Mouse (Mus musculus) gonadal fat pad, adult 2 months (tissue): ENCODE results near the gene Gm20388. TPM values are rescaled to one million over a fixed set of nuclear protein-coding genes. Genes with fewer than 3 reads are reported as not detected.

Source experiments
- DNase-seq: peaks from one replicate; pipeline ENCODE4 v3.0.0-alpha.2; 2012; ENCODE audit warnings: low read depth
- polyA plus RNA-seq: library from polyadenylated mRNA; depleted of rRNA; stranded (reverse); fragments of >200 nt; gene quantifications from 2 replicates; pipeline ENCODE4 v1.2.3, GENCODE M21; 2012

The Gm20388 gene
- polyA plus RNA-seq, 1 experiment = 119 TPM

DNA sequence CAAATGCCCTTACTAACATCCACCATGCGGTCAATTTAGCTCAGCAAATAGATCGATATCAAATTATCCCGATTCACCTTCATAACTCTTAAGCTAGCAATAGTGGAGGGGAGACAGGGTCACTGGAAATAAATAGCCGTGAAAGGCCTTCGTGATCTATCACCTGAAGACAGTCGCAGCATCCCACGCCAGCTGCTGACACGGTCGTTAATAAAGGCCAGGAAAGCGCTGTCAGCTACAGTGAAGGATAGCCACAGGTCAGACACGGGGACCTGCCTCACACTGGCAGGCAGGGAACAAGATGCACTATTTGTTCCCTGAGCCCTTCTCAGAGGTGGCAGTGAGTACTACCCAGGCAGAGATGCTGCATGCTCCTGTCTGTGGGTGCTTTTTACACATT lies 2909.1 kb downstream of the Gm20388 start:
- no peak for DNase-seq

- no peak for DNase-seq
These were observed 2913.9 kb downstream of the Gm20388 start for GRCm38 (mm10) chr8:122824571-122824970.

DNA sequence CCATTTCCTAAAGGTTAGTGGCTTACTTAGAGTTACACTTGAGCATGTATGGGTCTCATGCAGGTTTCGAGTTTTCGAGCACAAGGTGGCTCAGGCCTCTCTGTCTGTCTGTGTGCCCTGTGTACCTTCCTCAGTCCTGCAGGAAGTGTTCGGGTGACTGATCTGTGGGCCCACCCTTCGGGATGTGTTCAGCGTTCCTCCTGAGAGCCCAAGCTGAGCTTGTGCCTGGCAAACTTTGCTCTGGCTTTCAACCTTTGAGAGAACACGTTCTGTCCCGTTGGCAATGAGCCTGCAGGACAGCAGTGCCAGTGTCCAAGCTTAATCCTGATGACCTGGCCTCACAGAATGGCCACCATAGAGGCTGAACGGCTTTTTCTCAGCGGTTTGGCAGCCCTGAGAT lies 2914.3 kb downstream of the Gm20388 start:
- no peak for DNase-seq

- DNase-seq = no peak
These were observed 2914.8 kb downstream of the Gm20388 start for GRCm38 (mm10) chr8:122825408-122825807.

GRCm38 (mm10) chr8:122829396-122829795 lies 2918.8 kb downstream of the Gm20388 start:
- no peak for DNase-seq

DNA sequence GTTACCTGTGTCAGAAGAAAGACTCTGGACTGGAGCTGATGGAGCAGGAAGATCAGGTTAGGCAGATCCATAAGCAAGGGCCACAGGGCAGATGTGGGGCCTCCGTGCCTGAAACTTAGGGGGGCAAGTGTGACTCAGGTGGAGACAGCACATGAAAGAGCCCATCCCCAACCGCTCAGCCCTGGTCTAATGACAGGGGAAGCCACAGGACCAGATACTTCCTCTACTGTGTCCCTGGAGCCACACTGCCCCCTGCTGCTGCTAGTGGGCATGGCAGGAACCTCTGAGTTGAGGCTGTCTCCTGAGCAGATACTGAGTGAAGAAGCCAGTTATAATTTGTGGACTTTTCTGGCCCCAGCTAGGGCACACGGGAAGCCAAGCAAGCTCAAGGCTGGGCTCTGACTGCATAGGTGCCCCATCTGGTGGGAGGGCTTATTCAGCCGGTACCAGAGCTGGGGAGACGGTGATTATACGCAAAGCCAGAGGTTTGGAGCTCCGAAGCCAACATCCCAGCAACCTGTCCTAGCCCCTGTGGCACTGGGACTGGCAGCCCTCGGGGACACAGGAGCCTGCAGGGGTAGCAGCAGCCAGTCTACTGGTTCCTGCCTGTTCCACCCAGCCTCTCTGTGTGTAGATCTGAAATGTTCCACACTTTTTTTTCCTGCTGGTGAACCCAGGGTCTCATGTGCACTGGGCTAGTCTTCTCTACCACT lies 2919.9 kb downstream of the Gm20388 start:
- DNase-seq = no peak

GRCm38 (mm10) chr8:122834416-122834815 lies 2923.8 kb downstream of the Gm20388 start:
- DNase-seq = no peak

- DNase-seq = no peak
These were observed 2924.3 kb downstream of the Gm20388 start for GRCm38 (mm10) chr8:122834971-122835370.

DNA sequence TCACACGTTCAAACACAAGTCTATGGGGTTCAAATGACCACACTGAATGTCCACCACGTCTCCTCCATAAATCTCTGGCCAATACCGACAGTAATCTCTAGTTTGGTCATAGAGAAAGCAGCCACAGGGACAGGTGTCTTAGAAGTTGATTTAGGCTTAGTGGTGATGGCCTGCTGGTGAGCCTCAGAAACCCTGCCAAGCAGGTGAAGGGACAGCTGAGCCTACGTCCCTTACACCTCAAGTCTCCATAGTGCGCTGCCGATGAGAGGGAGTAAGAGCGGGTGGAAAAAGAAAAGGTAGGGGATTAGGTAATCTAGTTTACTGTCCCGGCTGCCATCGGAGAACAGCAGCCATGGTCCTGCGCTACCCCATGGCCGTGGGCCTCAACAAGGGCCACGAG lies 2925.6 kb downstream of the Gm20388 start:
- no peak for DNase-seq

- no peak for DNase-seq
These were observed 2926.1 kb downstream of the Gm20388 start for GRCm38 (mm10) chr8:122836696-122837095.

GRCm38 (mm10) chr8:122844161-122844560 lies 2933.5 kb downstream of the Gm20388 start:
- no peak for DNase-seq

DNA sequence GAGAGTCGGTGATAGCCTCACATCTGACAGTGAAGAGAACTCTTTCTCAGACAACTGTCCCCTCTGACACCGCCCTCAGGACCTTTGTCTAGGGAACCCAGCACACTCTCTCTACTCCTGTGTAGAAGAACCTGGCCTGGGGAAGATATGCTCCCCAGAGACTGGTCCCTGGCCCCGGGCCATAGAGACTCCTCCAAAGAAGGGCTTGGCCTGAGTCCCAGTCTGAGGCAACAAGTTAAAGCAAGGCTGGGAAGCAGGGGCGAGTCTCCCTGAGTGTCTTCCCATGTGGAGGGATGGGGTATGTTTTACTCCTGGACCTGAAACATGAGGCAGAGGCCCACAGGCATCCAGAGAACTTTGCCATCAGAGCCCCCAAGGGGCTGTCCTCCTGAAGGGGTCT lies 2935.0 kb downstream of the Gm20388 start:
- no peak for DNase-seq

- DNase-seq = no peak
These were observed 2937.4 kb downstream of the Gm20388 start, which contains the start of gene Cdh15 for GRCm38 (mm10) chr8:122847829-122848561. Cdh15 (plus strand) TSS chr8:122847966.

GRCm38 (mm10) chr8:122849152-122849910 lies 2938.7 kb downstream of the Gm20388 start:
- no peak for DNase-seq

- DNase-seq = no peak
These were observed 2940.1 kb downstream of the Gm20388 start for GRCm38 (mm10) chr8:122850641-122851240.

- no peak for DNase-seq
These were observed 2941.3 kb downstream of the Gm20388 start for GRCm38 (mm10) chr8:122851692-122852545.

- no peak for DNase-seq
These were observed 2941.9 kb downstream of the Gm20388 start for GRCm38 (mm10) chr8:122852546-122852905.

- no peak for DNase-seq
These were observed 2942.7 kb downstream of the Gm20388 start for GRCm38 (mm10) chr8:122853340-122853771.

DNA sequence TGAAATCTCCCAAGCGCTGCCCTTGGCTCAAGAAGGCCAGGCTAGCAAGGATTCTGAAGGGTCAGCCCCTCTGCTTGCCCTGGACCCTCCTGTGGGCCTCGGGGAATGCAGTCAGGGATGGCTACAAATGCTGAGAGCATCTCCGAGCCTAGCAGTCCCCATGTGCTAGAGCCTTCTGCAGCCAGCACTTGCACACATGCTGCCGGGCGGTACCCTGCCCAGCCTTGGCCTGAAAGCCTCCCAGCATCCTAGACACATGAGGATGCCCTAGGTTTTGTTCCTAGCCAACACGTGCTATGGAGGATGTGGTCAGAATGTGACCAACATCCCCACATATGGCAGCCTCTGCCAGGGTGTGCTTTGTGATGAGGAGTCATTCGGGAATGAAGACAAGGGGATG lies 2943.7 kb downstream of the Gm20388 start:
- no peak for DNase-seq

DNA sequence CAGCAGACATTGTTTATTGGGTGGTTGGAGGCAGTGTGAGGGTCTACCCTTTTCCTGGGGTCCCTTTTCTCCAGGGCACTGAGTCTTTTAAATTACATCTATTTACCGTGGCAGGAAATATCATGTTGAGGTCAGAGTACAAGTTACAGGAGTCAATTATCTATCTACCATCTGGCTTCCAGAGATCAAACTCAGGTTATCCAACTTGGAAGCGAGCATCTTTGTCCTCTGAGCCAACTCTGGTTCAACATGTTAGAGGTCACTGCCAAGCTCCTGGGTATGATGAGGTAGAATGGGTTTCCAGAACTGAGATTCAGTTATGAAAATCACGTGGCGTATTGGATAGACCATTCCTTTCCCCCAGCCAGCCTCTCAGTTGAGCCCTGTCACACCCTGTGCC lies 2944.5 kb downstream of the Gm20388 start:
- no peak for DNase-seq

DNA sequence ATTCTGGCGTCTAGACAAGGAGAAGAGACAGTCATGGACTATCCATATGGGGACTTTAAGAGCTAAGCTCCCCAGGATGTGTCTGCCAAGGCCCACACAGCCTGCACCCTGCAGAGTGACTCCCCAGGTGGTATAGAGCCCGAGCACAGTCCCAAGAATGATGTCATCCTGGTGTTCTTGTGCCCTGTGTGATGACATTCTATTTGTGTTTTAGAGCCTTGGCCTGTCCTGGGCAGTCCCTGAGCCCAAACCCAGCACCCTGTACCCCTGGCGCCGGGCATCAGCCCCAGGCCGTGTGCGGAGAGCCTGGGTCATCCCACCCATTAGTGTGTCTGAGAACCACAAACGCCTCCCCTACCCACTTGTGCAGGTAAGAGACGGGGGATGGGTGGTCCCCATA lies 2945.6 kb downstream of the Gm20388 start:
- DNase-seq = no peak
